In genomic region chr5:88527657-88528056, GRCm38 (mm10) we compare ENCODE assay signal across 29 mouse cellular contexts. TPM values are rescaled to one million over a fixed set of nuclear protein-coding genes. Genes with fewer than 3 reads are reported as not detected.
DNase-seq lines count a peak whose midpoint lies in the region; ATAC-seq and TF ChIP-seq lines count a peak whose summit lies in the region.
"Had no signal": no experiment of that assay in that cellular context is flagged by ENCODE, and none has a peak within 500 bp of the region (broad histone marks: within the 10 kb centered on the region; RNA-seq: fewer than 3 reads in every experiment).

Jchain (minus strand) TSS chr5:88527891.

- no peak within 1 kb of the TSS for H3K27ac ChIP-seq in thymus, adult 2 months (ENCODE audit: control insufficient read depth, insufficient read depth, low read length)
- no peak within 1 kb of the TSS for H3K27ac ChIP-seq in small intestine, adult 2 months (ENCODE audit: insufficient read depth, low read depth, low read length)
- no peak within 1 kb of the TSS for H3K27ac ChIP-seq in hindbrain, embryonic 14.5 days
- no peak within 1 kb of the TSS for H3K27ac ChIP-seq in intestine, postnatal 0 days (ENCODE audit: low read depth, low read length)
- H3K27ac ChIP-seq: embryonic facial prominence, embryonic 10.5 days; embryonic facial prominence, embryonic 13.5 days; forebrain, embryonic 12.5 days; forebrain, embryonic 15.5 days; heart, embryonic 15.5 days; hindbrain, embryonic 15.5 days; intestine, embryonic 15.5 days had no signal

- no peak for TF ChIP-seq POLR2A in thymus, adult 2 months (IDR thresholded peaks at IDR 0.05; ENCODE audit: control insufficient read depth, extremely low read depth, insufficient read depth, low read length, poor library complexity)
- TF ChIP-seq POLR2A in small intestine, adult 2 months (IDR thresholded peaks at IDR 0.05; ENCODE audit: low read depth, low read length), result no peak

- no peak within 1 kb of the TSS for H3K9ac ChIP-seq in hindbrain, embryonic 14.5 days
- no peak within 1 kb of the TSS for H3K9ac ChIP-seq in intestine, postnatal 0 days (ENCODE audit: low read depth, low read length)
- H3K9ac ChIP-seq: embryonic facial prominence, embryonic 13.5 days; forebrain, embryonic 12.5 days; forebrain, embryonic 15.5 days; heart, embryonic 12.5 days; heart, embryonic 15.5 days; hindbrain, embryonic 15.5 days; intestine, embryonic 15.5 days had no signal

- no peaks in the 10 kb centered on the region for H3K27me3 ChIP-seq in thymus, adult 2 months (ENCODE audit: control insufficient read depth, insufficient read depth, low read length)
- H3K27me3 ChIP-seq in small intestine, adult 2 months (ENCODE audit: control insufficient read depth, insufficient read depth, low read length), result no peaks in the 10 kb centered on the region
- no peaks in the 10 kb centered on the region for H3K27me3 ChIP-seq in hindbrain, embryonic 14.5 days (ENCODE audit: control insufficient read depth, insufficient read depth, low read length)
- no peaks in the 10 kb centered on the region for H3K27me3 ChIP-seq in intestine, postnatal 0 days (replicated peaks; ENCODE audit: control insufficient read depth, insufficient read depth, low read length)
- H3K27me3 ChIP-seq: embryonic facial prominence, embryonic 13.5 days; forebrain, embryonic 12.5 days; forebrain, embryonic 15.5 days; heart, embryonic 12.5 days; heart, embryonic 15.5 days; hindbrain, embryonic 15.5 days; intestine, embryonic 15.5 days had no signal

- TF ChIP-seq CTCF in thymus, adult 2 months (IDR thresholded peaks at IDR 0.05; ENCODE audit: borderline replicate concordance, control insufficient read depth, extremely low read depth, insufficient read depth, low read length, poor library complexity), result no peak
- no peak for TF ChIP-seq CTCF in small intestine, adult 2 months (IDR thresholded peaks at IDR 0.05; ENCODE audit: extremely low read depth, insufficient read length, insufficient replicate concordance, low read depth, low read length)
- TF ChIP-seq CTCF in intestine, postnatal 0 days (IDR thresholded peaks at IDR 0.05; ENCODE audit: low read depth), result no peak

- WGBS in thymus, adult 2 months, result 86% methylated on average over 3 of the region's 3 CpGs
- whole genome bisulfite sequencing in small intestine, adult 2 months, result 86% methylated on average over 3 of the region's 3 CpGs
- 89% methylated on average over 3 of the region's 3 CpGs for WGBS in hindbrain, embryonic 14.5 days
- 92% methylated on average over 3 of the region's 3 CpGs for WGBS in intestine, postnatal 0 days

- H3K9me3 ChIP-seq in hindbrain, embryonic 14.5 days (ENCODE audit: control insufficient read depth, low read length), result no peaks in the 10 kb centered on the region
- no peaks in the 10 kb centered on the region for H3K9me3 ChIP-seq in intestine, postnatal 0 days (ENCODE audit: control insufficient read depth)
- H3K9me3 ChIP-seq: embryonic facial prominence, embryonic 10.5 days; embryonic facial prominence, embryonic 13.5 days; forebrain, embryonic 12.5 days; forebrain, embryonic 15.5 days; G1E; heart, embryonic 12.5 days; heart, embryonic 15.5 days; hindbrain, embryonic 15.5 days; intestine, embryonic 15.5 days had no signal

- no peaks in the 10 kb centered on the region for H3K36me3 ChIP-seq in thymus, adult 2 months (ENCODE audit: control insufficient read depth, insufficient read depth, low read length)
- H3K36me3 ChIP-seq in small intestine, adult 2 months (ENCODE audit: control insufficient read depth, insufficient read depth, low read length), result no peaks in the 10 kb centered on the region
- H3K36me3 ChIP-seq in hindbrain, embryonic 14.5 days (replicated peaks; ENCODE audit: control insufficient read depth, insufficient read depth), result no peaks in the 10 kb centered on the region
- no peaks in the 10 kb centered on the region for H3K36me3 ChIP-seq in intestine, postnatal 0 days (ENCODE audit: control insufficient read depth, insufficient read depth)
- H3K36me3 ChIP-seq: embryonic facial prominence, embryonic 10.5 days; embryonic facial prominence, embryonic 13.5 days; forebrain, embryonic 12.5 days; forebrain, embryonic 15.5 days; G1E; heart, embryonic 12.5 days; heart, embryonic 15.5 days; hindbrain, embryonic 15.5 days; intestine, embryonic 15.5 days had no signal

- no peak for ATAC-seq in erythroblast, adult 5-6 weeks (replicated peaks; ENCODE audit: low FRiP score, poor library complexity, severe bottlenecking)
- no peak for ATAC-seq in inflammation-experienced regulatory T-cells, adult 6 months
- ATAC-seq in hindbrain, embryonic 14.5 days (ENCODE audit: low FRiP score), result no peak
- no peak for ATAC-seq in intestine, postnatal 0 days
- ATAC-seq: activated CD4-positive, CD25-positive, alpha-beta regulatory T cell, adult 4 months; forebrain, embryonic 15.5 days; intestine, embryonic 15.5 days had no signal

- peaks cover 4% of the 10 kb centered on the region for H3K4me1 ChIP-seq in thymus, adult 2 months (replicated peaks; ENCODE audit: control insufficient read depth, insufficient read depth, low read length)
- no peaks in the 10 kb centered on the region for H3K4me1 ChIP-seq in small intestine, adult 2 months (ENCODE audit: control insufficient read depth, insufficient read depth, insufficient read length, low read length)
- no peaks in the 10 kb centered on the region for H3K4me1 ChIP-seq in hindbrain, embryonic 14.5 days (replicated peaks; ENCODE audit: control insufficient read depth, insufficient read depth, low read length)
- H3K4me1 ChIP-seq in intestine, postnatal 0 days (replicated peaks; ENCODE audit: control insufficient read depth, insufficient read depth, low read length), result no peaks in the 10 kb centered on the region
- H3K4me1 ChIP-seq: embryonic facial prominence, embryonic 10.5 days; embryonic facial prominence, embryonic 13.5 days; forebrain, embryonic 12.5 days; forebrain, embryonic 15.5 days; hindbrain, embryonic 15.5 days; intestine, embryonic 15.5 days had no signal

- DNase-seq in thymus, adult 2 months, result no peak
- no peak for DNase-seq in thymus, postnatal 36 days
- DNase-seq in MN1 (ENCODE audit: low spot score), result no peak
- DNase-seq in hindbrain, embryonic 14.5 days (ENCODE audit: low spot score), result no peak
- DNase-seq: adrenal gland, adult 8-10 months; adrenal gland, postnatal 25 days; cerebellum, adult 11-12 months; cerebellum, adult 8-10 months; cerebellum, postnatal 10 days; cerebellum, postnatal 36 days; embryo, embryonic 11 days; gastrocnemius, postnatal 25 days; heart, postnatal 10 days; heart, postnatal 36 days had no signal

- no peak within 1 kb of the TSS for H3K4me2 ChIP-seq in hindbrain, embryonic 14.5 days (replicated peaks)
- H3K4me2 ChIP-seq in intestine, postnatal 0 days (replicated peaks; ENCODE audit: low read depth), result no peak within 1 kb of the TSS
- H3K4me2 ChIP-seq: embryonic facial prominence, embryonic 13.5 days; forebrain, embryonic 12.5 days; forebrain, embryonic 15.5 days; heart, embryonic 12.5 days; heart, embryonic 15.5 days; hindbrain, embryonic 15.5 days; intestine, embryonic 15.5 days had no signal

- H3K4me3 ChIP-seq in thymus, adult 2 months (ENCODE audit: control insufficient read depth, insufficient read depth, low read length), result no peak within 1 kb of the TSS
- H3K4me3 ChIP-seq in small intestine, adult 2 months (ENCODE audit: low read depth, low read length), result no peak within 1 kb of the TSS
- no peak within 1 kb of the TSS for H3K4me3 ChIP-seq in hindbrain, embryonic 14.5 days (replicated peaks; ENCODE audit: low read length)
- no peak within 1 kb of the TSS for H3K4me3 ChIP-seq in intestine, postnatal 0 days (ENCODE audit: low read depth, low read length)
- H3K4me3 ChIP-seq: embryonic facial prominence, embryonic 10.5 days; embryonic facial prominence, embryonic 13.5 days; forebrain, embryonic 12.5 days; forebrain, embryonic 15.5 days; heart, embryonic 12.5 days; heart, embryonic 15.5 days; hindbrain, embryonic 15.5 days; intestine, embryonic 15.5 days had no signal

RNA-seq across cellular contexts. Expression of gene Jchain, which starts in this region (rescaled TPM):
- 40.8 and 79.5 TPM in 2 replicates for polyA plus RNA-seq in thymus, adult 2 months (2012; rRNA removed)
- total RNA-seq in erythroblast, adult 5-6 weeks (2015; ENCODE audit: low replicate concordance), result 73.6 and 78.4 TPM in 2 replicates
- 36.3 and 37.8 TPM in 2 replicates for total RNA-seq in erythroblast, adult 5-6 weeks (2017; ENCODE audit: low replicate concordance)
- polyA plus RNA-seq in inflammation-experienced regulatory T-cells, adult 6 months (2017; shearing (Covaris generic)), result 10 to 100 TPM; 13.7 to 95.4 (median 24.5) TPM
- polyA plus RNA-seq in small intestine, adult 2 months (2012; rRNA removed), result 1,015 and 1,726 TPM in 2 replicates
- polyA plus RNA-seq in hindbrain, embryonic 14.5 days (2014; fragmentation: Nextera tagmentation; extraction: Ambion mirVana), result 0.23 and 0.26 TPM in 2 replicates
- polyA plus RNA-seq in intestine, postnatal 0 days (2015; fragmentation: Nextera tagmentation; extraction: Ambion mirVana), result 0.10 TPM in 1 of 2 replicates, not detected in the other
- total RNA-seq: G1E had no signal
- polyA plus RNA-seq: embryonic facial prominence, embryonic 10.5 days; embryonic facial prominence, embryonic 13.5 days; G1E; hindbrain, embryonic 11.5 days had no signal

Comparison
In these comparisons a context has a peak if more than half of its experiments do, and no peak if none do; other contexts are left out.
1. RNA of gene Jchain (polyA plus RNA-seq): 1,015 to 1,726 TPM in small intestine, adult 2 months; 40.8 to 79.5 TPM in thymus, adult 2 months, 13.7 to 95.4 TPM in inflammation-experienced regulatory T-cells, adult 6 months, 0.23 to 0.26 TPM in hindbrain, embryonic 14.5 days and 0.10 TPM in intestine, postnatal 0 days; every median in the first group is over 10 times any median in the second.